ENCODE assay signal across 32 mouse cellular contexts in genomic region chr10:57047719-57048118, GRCm38 (mm10).
DNase-seq lines count a peak whose midpoint lies in the region; ATAC-seq lines count a peak whose summit lies in the region.
"Had no signal": no experiment of that assay in that cellular context is flagged by ENCODE, and none has a peak within 500 bp of the region (broad histone marks: within the 10 kb centered on the region; RNA-seq: fewer than 3 reads in every experiment).

No protein-coding gene starts in this region.

- no peaks in the 10 kb centered on the region for H3K27me3 ChIP-seq in hindbrain, embryonic 15.5 days
- no peaks in the 10 kb centered on the region for H3K27me3 ChIP-seq in hindbrain, embryonic 11.5 days (ENCODE audit: control insufficient read depth, insufficient read depth, low read length)
- no peaks in the 10 kb centered on the region for H3K27me3 ChIP-seq in limb, embryonic 11.5 days (ENCODE audit: control insufficient read depth, insufficient read depth, low read length)
- no peaks in the 10 kb centered on the region for H3K27me3 ChIP-seq in limb, embryonic 10.5 days (ENCODE audit: low read depth, poor library complexity, severe bottlenecking)
- H3K27me3 ChIP-seq: embryonic facial prominence, embryonic 12.5 days; heart, embryonic 15.5 days; kidney, embryonic 15.5 days; neural tube, embryonic 12.5 days had no signal

- no peaks in the 10 kb centered on the region for H3K9me3 ChIP-seq in hindbrain, embryonic 15.5 days
- H3K9me3 ChIP-seq in hindbrain, embryonic 11.5 days (ENCODE audit: control insufficient read depth, low read length): no peaks in the 10 kb centered on the region
- no peaks in the 10 kb centered on the region for H3K9me3 ChIP-seq in limb, embryonic 11.5 days (ENCODE audit: control insufficient read depth, low read length)
- H3K9me3 ChIP-seq in limb, embryonic 10.5 days (replicated peaks): no peaks in the 10 kb centered on the region
- H3K9me3 ChIP-seq: embryonic facial prominence, embryonic 12.5 days; heart, embryonic 10.5 days; heart, embryonic 15.5 days; kidney, embryonic 15.5 days; midbrain, embryonic 10.5 days; neural tube, embryonic 12.5 days had no signal

- no peak overlapping the region for H3K4me2 ChIP-seq in hindbrain, embryonic 15.5 days
- no peak overlapping the region for H3K4me2 ChIP-seq in hindbrain, embryonic 11.5 days (replicated peaks; ENCODE audit: low read depth, low read length)
- no peak overlapping the region for H3K4me2 ChIP-seq in limb, embryonic 11.5 days (ENCODE audit: low read depth, severe bottlenecking)
- H3K4me2 ChIP-seq: embryonic facial prominence, embryonic 12.5 days; heart, embryonic 15.5 days; kidney, embryonic 15.5 days; neural tube, embryonic 12.5 days had no signal

- peak; percentile 30; the same call in 1 of the 2 replicates for ATAC-seq in hindbrain, embryonic 15.5 days (ENCODE audit: low FRiP score, low read depth)
- ATAC-seq in hindbrain, embryonic 11.5 days (ENCODE audit: low FRiP score): no peak
- peak; percentile 60; the same call in 1 of the 2 replicates for ATAC-seq in limb, embryonic 11.5 days (ENCODE audit: insufficient number of reproducible peaks, low FRiP score, low TSS enrichment, low read depth)
- ATAC-seq in megakaryocyte progenitor cell, adult 5-6 weeks (replicated peaks; ENCODE audit: poor library complexity): no peak
- ATAC-seq: midbrain, embryonic 16.5 days; Patski had no signal

- H3K36me3 ChIP-seq in hindbrain, embryonic 15.5 days: no peaks in the 10 kb centered on the region
- no peaks in the 10 kb centered on the region for H3K36me3 ChIP-seq in hindbrain, embryonic 11.5 days (ENCODE audit: control insufficient read depth, insufficient read depth, low read length)
- H3K36me3 ChIP-seq in limb, embryonic 11.5 days (ENCODE audit: control insufficient read depth, insufficient read depth, low read length): no peaks in the 10 kb centered on the region
- no peaks in the 10 kb centered on the region for H3K36me3 ChIP-seq in limb, embryonic 10.5 days
- H3K36me3 ChIP-seq: embryonic facial prominence, embryonic 12.5 days; heart, embryonic 10.5 days; heart, embryonic 15.5 days; kidney, embryonic 15.5 days; midbrain, embryonic 10.5 days; neural tube, embryonic 12.5 days had no signal

- peak; percentile 21 for DNase-seq in adrenal gland, postnatal 10 days
- no peak for DNase-seq in adrenal gland, postnatal 36 days
- DNase-seq in hindbrain, embryonic 11.5 days (ENCODE audit: low spot score): no peak
- no peak for DNase-seq in limb, embryonic 11.5 days (ENCODE audit: low spot score)
- DNase-seq in limb, embryonic 10.5 days (ENCODE audit: low spot score): no peak
- DNase-seq: cerebellum, adult 18-20 months; gastrocnemius, postnatal 25 days; heart, adult 11 months; kidney, adult 18-20 months; kidney, postnatal 36 days; layer of hippocampus, postnatal 36 days; left cerebral cortex, postnatal 4 days; liver; lung, adult 2 months; lung, postnatal 10 days; right cerebral cortex, adult 18-20 months; spleen, adult 18-20 months; thymus, adult 2 months; thymus, postnatal 36 days had no signal

- no peak overlapping the region for H3K27ac ChIP-seq in hindbrain, embryonic 15.5 days (replicated peaks)
- H3K27ac ChIP-seq in hindbrain, embryonic 11.5 days (ENCODE audit: low read depth, low read length): no peak overlapping the region
- no peak overlapping the region for H3K27ac ChIP-seq in limb, embryonic 11.5 days (replicated peaks; ENCODE audit: low read depth, low read length)
- H3K27ac ChIP-seq in limb, embryonic 10.5 days: no peak overlapping the region
- H3K27ac ChIP-seq: embryonic facial prominence, embryonic 12.5 days; heart, embryonic 10.5 days; heart, embryonic 15.5 days; kidney, embryonic 15.5 days; liver, embryonic 14.5 days; macrophage; midbrain, embryonic 10.5 days; neural tube, embryonic 12.5 days had no signal

- no peak overlapping the region for H3K4me3 ChIP-seq in hindbrain, embryonic 15.5 days
- H3K4me3 ChIP-seq in hindbrain, embryonic 11.5 days (ENCODE audit: low read depth, low read length): no peak overlapping the region
- no peak overlapping the region for H3K4me3 ChIP-seq in limb, embryonic 11.5 days (ENCODE audit: low read depth, low read length)
- H3K4me3 ChIP-seq in limb, embryonic 10.5 days: no peak overlapping the region
- H3K4me3 ChIP-seq: embryonic facial prominence, embryonic 12.5 days; heart, embryonic 10.5 days; heart, embryonic 15.5 days; kidney, embryonic 15.5 days; midbrain, embryonic 10.5 days; myocyte; neural tube, embryonic 12.5 days had no signal

- no peaks in the 10 kb centered on the region for H3K4me1 ChIP-seq in hindbrain, embryonic 15.5 days (replicated peaks)
- no peaks in the 10 kb centered on the region for H3K4me1 ChIP-seq in hindbrain, embryonic 11.5 days (replicated peaks; ENCODE audit: control insufficient read depth, insufficient read depth, low read length)
- H3K4me1 ChIP-seq in limb, embryonic 11.5 days (ENCODE audit: control insufficient read depth, insufficient read depth, low read length): no peaks in the 10 kb centered on the region
- H3K4me1 ChIP-seq in limb, embryonic 10.5 days: no peaks in the 10 kb centered on the region
- H3K4me1 ChIP-seq: embryonic facial prominence, embryonic 12.5 days; heart, embryonic 10.5 days; heart, embryonic 15.5 days; kidney, embryonic 15.5 days; midbrain, embryonic 10.5 days; neural tube, embryonic 12.5 days had no signal

- H3K9ac ChIP-seq in hindbrain, embryonic 15.5 days: no peak overlapping the region
- H3K9ac ChIP-seq in hindbrain, embryonic 11.5 days (ENCODE audit: low read depth, low read length): no peak overlapping the region
- no peak overlapping the region for H3K9ac ChIP-seq in limb, embryonic 11.5 days (ENCODE audit: low read length)
- H3K9ac ChIP-seq: embryonic facial prominence, embryonic 12.5 days; heart, embryonic 15.5 days; kidney, embryonic 15.5 days; liver, embryonic 14.5 days; neural tube, embryonic 12.5 days had no signal

Comparison
In these comparisons a context has a peak if more than half of its experiments do, and no peak if none do; other contexts are left out.
1. ATAC-seq: peak in hindbrain, embryonic 15.5 days (single experiment) and limb, embryonic 11.5 days (single experiment); none in hindbrain, embryonic 11.5 days (single experiment) and megakaryocyte progenitor cell, adult 5-6 weeks (single experiment).